Mouse (Mus musculus) c-Kit-negative CD71-positive TER-119-positive erythroid progenitor cells, embryonic 14.5 days (primary cell): ENCODE data around the gene Tbc1d16.

Experiments used
- DNase-seq: peaks from one replicate; pipeline ENCODE4 v3.0.0-alpha.2; 2013; ENCODE audit warnings: low read depth, low spot score

Gene Tbc1d16

GRCm38 (mm10) chr11:119176389-119177179 lies 51.7 kb downstream of the Tbc1d16 start:
- DNase-seq = no peak

GRCm38 (mm10) chr11:119171588-119171987 lies 56.7 kb downstream of the Tbc1d16 start:
- DNase-seq = no peak

- no peak for DNase-seq
Measured at GRCm38 (mm10) chr11:119168851-119169250, 59.4 kb downstream of the Tbc1d16 start.

GRCm38 (mm10) chr11:119165995-119166394 lies 62.3 kb downstream of the Tbc1d16 start:
- DNase-seq = no peak

- DNase-seq = no peak
Measured at GRCm38 (mm10) chr11:119164375-119164774, 63.9 kb downstream of the Tbc1d16 start.

GRCm38 (mm10) chr11:119163734-119163992 lies 64.6 kb downstream of the Tbc1d16 start:
- DNase-seq = no peak

GRCm38 (mm10) chr11:119162959-119163733 lies 65.2 kb downstream of the Tbc1d16 start:
- DNase-seq = no peak

- DNase-seq = no peak
Measured at GRCm38 (mm10) chr11:119161665-119162064, 66.6 kb downstream of the Tbc1d16 start.

GRCm38 (mm10) chr11:119160050-119160449 lies 68.2 kb downstream of the Tbc1d16 start:
- no peak for DNase-seq

GRCm38 (mm10) chr11:119159496-119159895 lies 68.8 kb downstream of the Tbc1d16 start:
- DNase-seq = no peak

GRCm38 (mm10) chr11:119157377-119158189 lies 70.7 kb downstream of the Tbc1d16 start:
- DNase-seq = no peak

GRCm38 (mm10) chr11:119156481-119157254 lies 71.6 kb downstream of the Tbc1d16 start:
- DNase-seq = no peak

- DNase-seq = no peak
Measured at GRCm38 (mm10) chr11:119155638-119156480, 72.4 kb downstream of the Tbc1d16 start.

GRCm38 (mm10) chr11:119152321-119152831 lies 75.9 kb downstream of the Tbc1d16 start:
- no peak for DNase-seq

- DNase-seq = no peak
Measured at GRCm38 (mm10) chr11:119151073-119151607, 77.2 kb downstream of the Tbc1d16 start.

GRCm38 (mm10) chr11:119150442-119150841 lies 77.9 kb downstream of the Tbc1d16 start:
- DNase-seq = no peak

GRCm38 (mm10) chr11:119148829-119149228 lies 79.5 kb downstream of the Tbc1d16 start:
- no peak for DNase-seq

- no peak for DNase-seq
Measured at GRCm38 (mm10) chr11:119147153-119147552, 81.1 kb downstream of the Tbc1d16 start.

GRCm38 (mm10) chr11:119146140-119146539 lies 82.2 kb downstream of the Tbc1d16 start:
- DNase-seq = no peak
